Mouse (Mus musculus) ovary, postnatal 14 days (tissue): Measurements from ENCODE around the gene Adcy9.

Source experiments
- DNase-seq: peaks from one replicate; pipeline ENCODE4 v3.0.0; 2022; ENCODE audit warnings: low spot score

The Adcy9 gene

DNA sequence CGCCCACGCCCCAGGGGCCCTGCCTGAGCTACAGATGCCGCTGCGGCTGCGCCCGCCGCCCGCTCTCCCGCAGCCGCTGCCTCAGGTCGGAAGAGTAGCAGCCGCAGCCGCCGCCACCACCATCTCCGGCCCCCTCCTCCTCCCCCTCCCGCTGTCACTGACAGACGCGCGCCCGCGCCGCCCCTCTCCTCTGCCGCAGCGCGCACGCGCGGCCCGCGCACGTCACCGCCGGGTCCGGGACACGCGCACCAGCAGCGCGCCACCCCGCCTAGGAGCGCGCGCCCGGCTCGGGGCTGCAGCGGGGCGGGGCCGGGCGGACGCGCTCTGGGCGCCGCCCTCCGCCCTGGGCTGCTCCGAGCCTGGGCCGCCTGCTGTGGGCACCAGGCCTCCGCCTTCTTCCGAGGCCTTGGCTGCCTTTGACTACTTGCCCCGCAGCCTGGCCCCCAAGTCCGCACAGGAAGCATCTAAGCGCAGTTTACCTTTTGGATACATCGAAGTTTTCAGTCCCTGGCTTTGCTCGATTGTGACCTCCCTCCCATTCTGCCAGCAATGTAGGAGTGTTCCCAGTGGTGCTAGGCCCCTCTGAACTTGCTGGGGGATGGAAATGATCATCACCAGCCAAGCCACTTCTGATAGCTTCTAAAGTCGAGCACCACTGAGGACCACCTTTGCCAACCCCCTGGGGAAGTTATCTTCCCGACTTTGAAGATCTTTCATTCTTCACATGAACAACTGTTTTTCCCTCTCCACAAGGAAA lies at the start of gene Adcy9:
Adcy9 (minus strand) TSS at position 201 of the 757 bp plus-strand sequence.
- peak; percentile 89 for DNase-seq

- DNase-seq: no peak
These were observed 49.5 kb upstream of the Adcy9 start for GRCm38 (mm10) chr16:4469599-4470352.

DNA sequence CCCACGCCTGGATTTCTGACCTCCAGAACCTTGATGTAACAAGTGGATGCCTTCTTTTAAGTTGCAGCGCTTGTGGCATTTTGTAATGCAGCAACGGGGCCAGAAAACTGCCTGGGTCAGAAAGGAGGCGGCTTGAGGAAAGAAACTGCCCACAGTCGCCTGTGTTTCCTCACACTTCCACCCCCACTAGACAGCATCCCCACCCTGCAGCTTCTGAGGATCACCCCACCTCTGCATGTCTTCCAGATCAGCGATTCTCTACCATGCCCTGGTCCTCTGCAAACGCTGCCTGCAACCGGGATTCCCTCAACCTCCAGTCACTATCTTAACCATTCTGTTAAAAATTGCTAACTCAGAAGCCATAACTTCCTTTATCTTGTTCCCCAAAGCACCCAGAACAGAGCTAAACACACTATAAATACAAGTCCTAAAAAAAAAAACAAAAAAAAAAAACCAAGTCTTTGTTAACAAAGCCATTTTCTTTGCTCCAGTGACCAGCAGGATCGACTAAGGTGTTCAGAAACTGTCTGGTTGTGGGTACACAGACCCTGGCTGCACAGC lies 44.3 kb upstream of the Adcy9 start:
- no peak for DNase-seq

GRCm38 (mm10) chr16:4457927-4458326 lies 37.6 kb upstream of the Adcy9 start:
- no peak for DNase-seq

DNA sequence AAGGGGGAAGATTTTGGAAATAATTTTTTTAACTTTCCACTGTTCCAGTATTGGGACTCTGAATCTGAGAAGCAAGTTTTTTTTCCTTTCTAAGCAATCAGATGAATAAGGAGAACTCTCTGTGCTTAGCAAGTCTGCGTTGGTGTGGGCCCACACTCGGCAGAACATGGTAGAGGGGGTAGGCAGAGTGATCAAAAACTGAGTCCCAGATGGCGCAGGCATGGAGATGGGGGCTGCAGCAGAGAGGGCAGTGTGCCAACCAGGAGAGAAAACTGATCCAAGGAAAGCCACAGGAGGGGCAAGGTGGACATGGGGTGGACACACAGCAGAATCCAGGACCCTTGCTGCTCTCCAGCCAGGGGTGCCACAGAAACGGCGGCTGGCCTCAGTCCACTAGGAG lies 36.1 kb upstream of the Adcy9 start:
- no peak for DNase-seq

- DNase-seq: no peak
These were observed 35.4 kb upstream of the Adcy9 start for GRCm38 (mm10) chr16:4455693-4456092.

DNA sequence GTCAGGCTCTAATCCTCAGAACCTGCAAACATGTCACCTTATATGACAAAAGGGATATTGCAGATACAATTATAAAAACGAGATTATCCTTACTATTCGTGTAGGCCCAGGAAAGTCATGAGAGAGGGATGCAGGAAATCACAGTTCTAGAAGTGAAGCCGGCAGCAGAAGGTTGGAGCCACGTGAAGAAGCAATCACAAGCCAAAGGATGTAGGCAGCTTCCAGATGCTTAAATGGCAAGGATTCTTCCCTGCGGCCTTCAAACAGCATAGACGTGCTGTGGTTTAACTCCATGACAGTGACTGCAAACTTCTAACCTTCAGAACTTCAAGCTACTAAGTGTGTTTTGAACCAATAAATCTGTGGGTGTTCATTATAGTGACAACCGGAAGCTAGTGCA lies 34.3 kb upstream of the Adcy9 start:
- no peak for DNase-seq

DNA sequence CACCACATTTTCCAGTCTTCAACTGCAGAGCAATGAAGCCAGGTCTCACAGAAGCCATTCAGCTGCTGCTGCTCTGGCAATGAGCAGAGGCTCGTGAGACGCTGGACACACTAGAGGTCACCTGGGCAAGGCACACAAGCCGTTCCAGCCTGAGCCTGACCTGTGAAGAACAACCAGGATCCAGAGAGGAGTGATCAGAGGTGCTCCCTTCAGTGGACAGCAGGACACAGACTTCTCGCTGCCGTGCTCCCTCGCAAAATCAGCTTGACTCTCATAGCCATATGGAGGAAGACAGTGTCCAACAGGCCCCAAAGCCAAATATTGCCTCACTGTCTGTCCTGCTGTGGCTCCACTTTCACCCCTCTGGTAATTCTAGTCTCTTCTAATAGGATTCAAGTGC lies 29.1 kb upstream of the Adcy9 start:
- no peak for DNase-seq

DNA sequence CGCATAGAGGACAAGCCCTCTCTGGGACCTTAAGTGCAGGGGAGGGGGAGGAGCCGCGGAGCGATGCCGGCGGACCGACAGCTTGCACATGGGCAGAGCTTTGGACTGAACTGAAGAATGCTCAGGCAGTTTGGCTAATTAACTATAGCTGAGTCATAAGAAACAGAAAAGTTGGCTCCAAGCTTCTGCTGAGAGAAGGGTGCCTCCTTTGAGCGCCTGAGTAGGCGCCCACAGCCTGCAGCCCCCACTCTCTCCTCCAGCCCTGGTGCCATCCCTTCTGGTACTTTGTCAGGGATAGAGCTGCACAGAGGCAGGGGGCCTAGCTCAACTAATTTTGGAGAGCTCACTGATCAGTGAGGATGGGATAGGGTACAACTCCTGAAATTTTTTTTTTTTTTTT lies 27.9 kb upstream of the Adcy9 start:
- no peak for DNase-seq

- DNase-seq: no peak
These were observed 26.1 kb upstream of the Adcy9 start for GRCm38 (mm10) chr16:4446395-4446794.

- no peak for DNase-seq
These were observed 24.1 kb upstream of the Adcy9 start for GRCm38 (mm10) chr16:4444378-4444777.

GRCm38 (mm10) chr16:4439302-4440066 lies 19.2 kb upstream of the Adcy9 start:
- no peak for DNase-seq

- no peak for DNase-seq
These were observed 16.4 kb upstream of the Adcy9 start for GRCm38 (mm10) chr16:4436738-4437137.

DNA sequence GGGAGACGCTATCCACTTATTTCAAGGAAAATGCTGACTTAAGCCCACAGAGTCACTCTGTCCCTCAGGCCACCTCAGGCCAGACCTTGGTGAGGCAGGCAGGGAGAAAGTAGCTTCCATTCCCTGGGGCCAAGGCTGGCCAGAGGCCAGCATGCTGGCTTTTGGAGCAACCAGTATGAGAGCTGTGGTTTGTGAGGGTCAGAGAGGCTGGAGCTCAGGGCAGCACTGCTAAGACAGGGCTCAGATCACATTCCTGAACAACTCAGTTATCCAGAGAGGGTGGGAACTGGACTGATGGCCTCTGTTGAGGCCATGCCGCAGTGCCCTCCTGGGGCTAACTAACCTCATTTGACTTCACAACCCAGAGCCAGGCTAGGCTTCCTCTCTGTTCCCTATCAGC lies 15.1 kb upstream of the Adcy9 start:
- no peak for DNase-seq

DNA sequence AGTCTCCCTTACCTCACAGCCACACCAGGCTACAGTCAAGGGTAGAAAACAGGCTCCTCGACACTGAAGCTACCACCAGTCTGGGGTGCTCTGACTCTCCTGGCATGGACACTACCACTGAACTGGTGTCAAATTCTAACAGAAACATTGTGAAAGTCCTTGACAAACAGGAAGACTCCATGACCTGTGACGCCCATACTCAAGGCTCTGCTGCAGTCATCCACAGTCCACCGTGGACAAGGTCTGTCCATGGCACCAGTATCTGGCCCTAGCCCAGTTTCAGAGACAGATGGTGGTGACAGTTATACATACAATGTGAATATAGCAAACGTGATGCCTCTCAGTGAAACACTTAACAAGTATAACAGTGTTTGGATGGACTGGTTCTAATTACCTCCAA lies 11.5 kb upstream of the Adcy9 start:
- DNase-seq: no peak

DNA sequence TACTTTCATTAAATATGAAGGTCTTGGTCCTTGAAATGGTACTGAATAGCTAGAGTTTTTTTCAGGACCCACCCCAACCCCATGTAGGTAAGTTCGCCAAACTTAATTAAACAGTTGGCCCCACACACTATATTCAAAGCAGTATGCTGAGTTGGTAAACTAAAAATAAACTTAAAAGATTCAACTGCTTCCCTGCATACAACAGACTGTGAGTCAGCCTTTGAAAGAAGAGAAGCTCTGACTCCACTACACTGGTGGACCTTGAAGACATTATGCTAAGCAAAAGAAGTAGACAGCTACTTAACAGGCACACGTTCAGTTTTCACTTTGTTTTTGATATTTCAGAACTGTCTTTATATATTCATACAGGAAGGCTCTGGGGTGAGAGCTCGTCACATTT lies 10.7 kb upstream of the Adcy9 start:
- DNase-seq: no peak

GRCm38 (mm10) chr16:4430232-4430631 lies 9.9 kb upstream of the Adcy9 start:
- DNase-seq: no peak

DNA sequence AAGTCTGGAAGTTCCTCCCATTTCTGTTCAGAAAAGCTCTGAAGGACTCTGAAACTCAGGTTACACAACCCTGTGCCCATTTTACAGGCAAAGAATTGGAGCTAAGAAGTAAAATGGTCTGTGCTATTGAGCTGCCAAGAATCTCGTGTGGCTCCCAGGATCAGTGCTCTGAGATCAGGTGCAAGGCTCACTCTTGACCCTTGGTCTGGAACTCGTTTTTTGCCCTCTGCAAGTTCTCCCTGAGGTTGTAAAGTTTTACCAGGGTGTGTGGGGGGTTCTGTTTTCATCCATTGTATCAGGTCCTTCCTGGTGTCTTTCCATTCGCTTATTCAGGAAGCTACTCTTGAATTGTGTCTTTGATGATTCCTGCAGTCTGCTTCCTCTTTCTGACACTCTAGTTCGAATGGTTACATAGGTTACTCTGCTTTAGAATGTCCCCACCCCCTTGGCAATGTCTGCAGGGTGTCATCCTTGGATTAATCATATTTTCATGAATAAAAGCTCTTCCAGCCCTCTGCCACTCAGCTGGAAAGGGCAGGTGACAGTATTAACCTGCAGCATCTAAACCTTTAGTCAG lies 5.4 kb upstream of the Adcy9 start:
- DNase-seq: no peak

DNA sequence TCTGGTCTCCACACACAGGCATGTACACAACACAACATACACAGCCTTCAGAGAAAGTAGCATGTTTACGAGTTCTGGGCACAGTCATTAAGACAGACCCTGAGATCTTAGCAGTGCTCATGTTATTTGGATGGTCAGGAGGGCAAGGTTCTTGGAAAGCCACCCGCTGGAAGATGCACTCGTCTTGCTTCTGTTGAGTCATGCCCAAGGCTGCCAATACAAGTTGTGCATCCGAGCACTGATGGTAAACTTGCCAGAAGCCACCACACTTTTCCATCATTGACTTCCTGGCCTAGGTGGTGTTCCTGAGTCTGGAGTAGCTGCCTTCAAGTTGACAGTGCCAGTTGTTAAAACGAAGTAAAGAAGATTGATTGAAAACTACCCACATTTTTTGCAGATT lies 3.3 kb upstream of the Adcy9 start:
- no peak for DNase-seq

DNA sequence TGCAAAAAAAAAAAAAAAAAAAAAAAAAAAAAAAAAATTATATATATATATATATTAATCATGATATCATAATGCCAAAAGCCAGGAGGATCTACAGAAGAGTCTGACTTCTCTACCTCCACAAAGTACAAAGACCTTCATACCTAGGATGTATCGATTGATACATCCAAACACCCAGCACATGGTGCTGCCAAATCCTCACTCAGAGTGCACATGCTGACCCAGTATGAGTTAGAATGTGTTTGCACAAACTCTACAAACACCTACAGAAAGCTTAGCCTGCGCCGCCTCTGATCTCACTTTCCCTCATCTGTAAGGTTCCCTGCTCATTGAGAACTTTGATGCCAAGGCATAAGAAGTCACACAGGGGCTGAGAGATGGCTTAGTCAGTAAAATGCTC lies 2.7 kb upstream of the Adcy9 start:
- DNase-seq: no peak

GRCm38 (mm10) chr16:4419546-4420297 lies 576 bp downstream of the Adcy9 start:
- peak; percentile 54 for DNase-seq
